Mouse (Mus musculus) spleen, postnatal 0 days (tissue): ENCODE measurements around the gene Olfr1058. TPM values are rescaled to one million over a fixed set of nuclear protein-coding genes. Genes with fewer than 3 reads are reported as not detected.

Source experiments
- polyA plus RNA-seq: library from polyadenylated mRNA; unstranded; fragments of >200 nt; fragmentation: Nextera tagmentation; extraction: Ambion mirVana; gene quantifications from 2 replicates; pipeline ENCODE4 v1.2.1, GENCODE M21; 2015

Olfr1058 gene
- not detected in 2 replicates for polyA plus RNA-seq

GRCm38 (mm10) chr2:86388461-86388860 lies at the start of gene Olfr1058:
Olfr1058 (minus strand) TSS chr2:86388561.

GRCm38 (mm10) chr2:86426649-86427048 lies 38.3 kb upstream of the Olfr1058 start, which contains the start of gene Olfr1062:
Olfr1062 (minus strand) TSS chr2:86426749.

GRCm38 (mm10) chr2:86413950-86414349 lies 25.6 kb upstream of the Olfr1058 start, which contains the start of gene Olfr1061:
Olfr1061 (minus strand) TSS chr2:86414050.

GRCm38 (mm10) chr2:86378293-86378692 lies 10.1 kb downstream of the Olfr1058 start, which contains the start of gene Olfr1057:
Olfr1057 (minus strand) TSS chr2:86378393.

GRCm38 (mm10) chr2:86362369-86362768 lies 26.0 kb downstream of the Olfr1058 start, which contains the start of gene Olfr1056:
Olfr1056 (minus strand) TSS chr2:86362469.

GRCm38 (mm10) chr2:86350184-86350583 lies 38.2 kb downstream of the Olfr1058 start, which contains the start of gene Olfr1055:
Olfr1055 (minus strand) TSS chr2:86350284.

GRCm38 (mm10) chr2:86335333-86335732 lies 53.0 kb downstream of the Olfr1058 start, which contains the start of gene Olfr1054:
Olfr1054 (minus strand) TSS chr2:86335433.

Other genes starting within 250 kb of the Olfr1058 start
- gene Olfr1040, start 241.8 kb downstream of the Olfr1058 start, polyA plus RNA-seq = not detected in 2 replicates
- not detected in 2 replicates for gene Olfr1042, start 226.7 kb downstream of the Olfr1058 start, polyA plus RNA-seq
- not detected in 2 replicates for gene Olfr1043, start 221.0 kb downstream of the Olfr1058 start, polyA plus RNA-seq
- gene Olfr1044, start 210.7 kb downstream of the Olfr1058 start, polyA plus RNA-seq = 0.27 TPM in 1 of 2 replicates, not detected in the other
- gene Olfr52, start 202.9 kb downstream of the Olfr1058 start, polyA plus RNA-seq = not detected in 2 replicates
- gene Olfr1045, start 185.6 kb downstream of the Olfr1058 start, polyA plus RNA-seq = not detected in 2 replicates
- gene Olfr1046, start 169.2 kb downstream of the Olfr1058 start, polyA plus RNA-seq = not detected in 2 replicates
- not detected in 2 replicates for gene Olfr1047, start 157.2 kb downstream of the Olfr1058 start, polyA plus RNA-seq
- not detected in 2 replicates for gene Olfr1048, start 148.3 kb downstream of the Olfr1058 start, polyA plus RNA-seq
- not detected in 2 replicates for gene Olfr1049, start 130.2 kb downstream of the Olfr1058 start, polyA plus RNA-seq
- not detected in 2 replicates for gene Olfr1051, start 109.5 kb downstream of the Olfr1058 start, polyA plus RNA-seq
- gene Olfr1052, start 96.1 kb downstream of the Olfr1058 start, polyA plus RNA-seq = not detected in 2 replicates
- gene Olfr1053, start 73.3 kb downstream of the Olfr1058 start, polyA plus RNA-seq = not detected in 2 replicates
- gene Olfr1054, start 53.1 kb downstream of the Olfr1058 start, polyA plus RNA-seq = not detected in 2 replicates
- not detected in 2 replicates for gene Olfr1055, start 38.3 kb downstream of the Olfr1058 start, polyA plus RNA-seq
- gene Olfr1056, start 26.1 kb downstream of the Olfr1058 start, polyA plus RNA-seq = not detected in 2 replicates
- gene Olfr1057, start 10.2 kb downstream of the Olfr1058 start, polyA plus RNA-seq = not detected in 2 replicates
- not detected in 2 replicates for gene Olfr1061, start 25.5 kb upstream of the Olfr1058 start, polyA plus RNA-seq
- gene Olfr1062, start 38.2 kb upstream of the Olfr1058 start, polyA plus RNA-seq = not detected in 2 replicates
- not detected in 2 replicates for gene Olfr1065, start 62.0 kb upstream of the Olfr1058 start, polyA plus RNA-seq
- gene Olfr1066, start 67.7 kb upstream of the Olfr1058 start, polyA plus RNA-seq = not detected in 2 replicates
- not detected in 2 replicates for gene Olfr228, start 98.8 kb upstream of the Olfr1058 start, polyA plus RNA-seq
- not detected in 2 replicates for gene Olfr1076, start 119.9 kb upstream of the Olfr1058 start, polyA plus RNA-seq
- gene Olfr1079, start 153.9 kb upstream of the Olfr1058 start, polyA plus RNA-seq = not detected in 2 replicates
- gene Olfr1080, start 169.7 kb upstream of the Olfr1058 start, polyA plus RNA-seq = not detected in 2 replicates
- not detected in 2 replicates for gene Olfr1082, start 210.4 kb upstream of the Olfr1058 start, polyA plus RNA-seq